Mouse (Mus musculus): ENCODE results near the gene Ccdc155.

DNA sequence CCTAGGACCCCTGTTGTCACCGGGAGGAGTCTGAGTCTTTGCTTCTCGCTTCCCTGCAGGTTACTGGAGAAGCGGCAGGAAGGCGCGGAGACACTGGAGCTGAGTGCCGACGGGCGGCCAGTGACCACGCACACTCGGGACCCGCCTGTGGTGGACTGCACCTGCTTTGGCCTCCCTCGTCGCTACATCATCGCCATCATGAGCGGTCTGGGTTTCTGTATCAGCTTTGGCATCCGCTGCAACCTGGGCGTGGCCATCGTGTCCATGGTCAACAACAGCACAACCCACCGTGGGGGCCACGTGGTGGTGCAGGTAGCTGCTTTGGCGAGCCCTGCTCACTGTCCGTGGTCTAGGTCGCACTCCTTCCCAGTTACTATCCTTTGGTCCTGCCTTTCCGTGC, 36.0 kb downstream of the Ccdc155 start:
- TF ChIP-seq CTCF (IDR thresholded peaks at IDR 0.05; ENCODE audit: insufficient read depth, low read length): no peak
- TF ChIP-seq POLR2A (IDR thresholded peaks at IDR 0.05; ENCODE audit: borderline replicate concordance, extremely low read depth, low read depth, low read length): no peak
